ENCODE assay signal across 23 mouse cellular contexts in genomic region chr16:57098468-57099144, GRCm38 (mm10). TPM values are rescaled to one million over a fixed set of nuclear protein-coding genes. Genes with fewer than 3 reads are reported as not detected.
DNase-seq lines count a peak whose midpoint lies in the region; ATAC-seq and TF ChIP-seq lines count a peak whose summit lies in the region.
"Had no signal": no experiment of that assay in that cellular context is flagged by ENCODE, and none has a peak within 500 bp of the region (broad histone marks: within the 10 kb centered on the region; RNA-seq: fewer than 3 reads in every experiment).

No protein-coding gene starts in this region.

- intact Hi-C loops in left cerebral cortex, adult 2 months (cut with DNase I), result no loop called here

- no peak overlapping the region for H3K27ac ChIP-seq in stomach, postnatal 0 days (replicated peaks)
- H3K27ac ChIP-seq in left cerebral cortex, adult 2 months, result no peak overlapping the region
- H3K27ac ChIP-seq: heart, embryonic 10.5 days; midbrain, embryonic 10.5 days had no signal

- no peaks in the 10 kb centered on the region for H3K27me3 ChIP-seq in stomach, postnatal 0 days (ENCODE audit: control insufficient read depth, insufficient read depth, low read length)

- H3K36me3 ChIP-seq in stomach, postnatal 0 days (ENCODE audit: control insufficient read depth, insufficient read depth, low read length), result no peaks in the 10 kb centered on the region
- H3K36me3 ChIP-seq: G1E; heart, embryonic 10.5 days; midbrain, embryonic 10.5 days had no signal

- ATAC-seq in stomach, postnatal 0 days (ENCODE audit: low FRiP score, low TSS enrichment), result 0 out of 2 replicates have a peak, but pooled peaks have one; percentile 29
- ATAC-seq: forebrain, postnatal 0 days; inflammation-experienced regulatory T-cells, adult 6 months had no signal

- WGBS in stomach, postnatal 0 days, result 53% methylated on average over 7 of the region's 7 CpGs

- no peak overlapping the region for H3K4me2 ChIP-seq in stomach, postnatal 0 days (replicated peaks; ENCODE audit: low read depth)
- H3K4me2 ChIP-seq: liver, embryonic 11.5 days had no signal

- peak; percentile 9 for DNase-seq in ovary, postnatal 36 days (ENCODE audit: low spot score)
- DNase-seq in ovary, adult 18-20 months (ENCODE audit: low spot score), result no peak
- peak; percentile 41 for DNase-seq in kidney, adult 11 months
- DNase-seq in kidney, postnatal 10 days, result peak; percentile 47
- DNase-seq in stomach, postnatal 0 days (ENCODE audit: low spot score), result no peak
- DNase-seq in left cerebral cortex, adult 2 months (ENCODE audit: extremely low spot score in 1 of 2, low spot score in 2 of 2), result no peak
- DNase-seq in gastrocnemius, adult 18-20 months (ENCODE audit: low spot score), result no peak
- DNase-seq: adrenal gland, postnatal 14 days; cerebellum, adult 8-10 months; embryo, embryonic 11 days; forebrain, postnatal 0 days; gastrocnemius, postnatal 14 days; heart, postnatal 36 days; left cerebral cortex, postnatal 4 days; right cerebral cortex, postnatal 14 days had no signal

- no peak for TF ChIP-seq CTCF in stomach, postnatal 0 days (IDR thresholded peaks at IDR 0.05; ENCODE audit: low read depth)
- TF ChIP-seq CTCF in left cerebral cortex, adult 2 months (IDR thresholded peaks at IDR 0.05), result no peak

- no peaks in the 10 kb centered on the region for H3K9me3 ChIP-seq in stomach, postnatal 0 days (ENCODE audit: control insufficient read depth, low read length)
- H3K9me3 ChIP-seq: G1E; heart, embryonic 10.5 days; midbrain, embryonic 10.5 days had no signal

- no peak for TF ChIP-seq EP300 in stomach, postnatal 0 days (optimal IDR thresholded peaks at IDR 0.05)

- H3K4me1 ChIP-seq in stomach, postnatal 0 days (replicated peaks; ENCODE audit: control insufficient read depth, insufficient read depth), result no peaks in the 10 kb centered on the region
- H3K4me1 ChIP-seq: heart, embryonic 10.5 days; midbrain, embryonic 10.5 days had no signal

- H3K9ac ChIP-seq in stomach, postnatal 0 days (ENCODE audit: low read length), result no peak overlapping the region
- H3K9ac ChIP-seq: forebrain, postnatal 0 days had no signal

- H3K4me3 ChIP-seq in stomach, postnatal 0 days (ENCODE audit: low read depth, low read length), result no peak overlapping the region
- no peak overlapping the region for H3K4me3 ChIP-seq in left cerebral cortex, adult 2 months
- H3K4me3 ChIP-seq: erythroblast, embryonic 14.5 days; heart, embryonic 10.5 days; midbrain, embryonic 10.5 days; myocyte had no signal

RNA-seq across cellular contexts. Expression of gene Tomm70a, which starts 22.9 kb away (rescaled TPM):
- 26.5 and 27.2 TPM in 2 replicates for polyA plus RNA-seq in stomach, postnatal 0 days (2015; fragmentation: Nextera tagmentation; extraction: Ambion mirVana)
- 10 to 100 TPM; 96.3 to 96.9 TPM for total RNA-seq in left cerebral cortex, adult 2 months (2021)
- 10 to 100 TPM; 30.3 to 32.9 TPM for total RNA-seq in gastrocnemius, adult 18-20 months (2021)

RNA-seq across cellular contexts. Expression of gene Tmem45a2, which starts 27.4 kb away (rescaled TPM):
- polyA plus RNA-seq in stomach, postnatal 0 days (2015; fragmentation: Nextera tagmentation; extraction: Ambion mirVana), result 30.4 and 31.5 TPM in 2 replicates
- total RNA-seq in left cerebral cortex, adult 2 months (2021), result not detected
- not detected for total RNA-seq in gastrocnemius, adult 18-20 months (2021)
- total RNA-seq: gastrocnemius, postnatal 14 days; heart, postnatal 36 days; layer of hippocampus, postnatal 14 days; left cerebral cortex, postnatal 4 days had no signal
- polyA plus RNA-seq: erythroblast, embryonic 14.5 days; forebrain, postnatal 0 days; G1E; heart, embryonic 10.5 days; inflammation-experienced regulatory T-cells, adult 6 months; liver, embryonic 11.5 days; midbrain, embryonic 10.5 days; myocyte had no signal

Comparison
In these comparisons a context has a peak if more than half of its experiments do, and no peak if none do; other contexts are left out.
1. DNase-seq: peak in ovary, postnatal 36 days (single experiment), kidney, adult 11 months (single experiment) and kidney, postnatal 10 days (single experiment); none in ovary, adult 18-20 months (single experiment), stomach, postnatal 0 days (single experiment), left cerebral cortex, adult 2 months (0 of 2) and gastrocnemius, adult 18-20 months (single experiment).